Mouse (Mus musculus) liver, embryonic 13.5 days (tissue): Measurements from ENCODE around the gene Coro1c. TPM values are rescaled to one million over a fixed set of nuclear protein-coding genes. Genes with fewer than 3 reads are reported as not detected.

Experiments used
- ATAC-seq: fragments of 200-750 bp; cut with Nextera tagmentation; 2 replicates; pipeline ENCODE4 v1.8.0; 2017; ENCODE audit warnings: low read depth, mild to moderate bottlenecking, moderate number of reproducible peaks, moderate library complexity
- DNase-seq: peaks from one replicate; pipeline ENCODE4 v3.0.0; 2022
- H3K27ac ChIP-seq: fragments of 300-500 bp; sonication (generic); 2 replicates; pipeline ENCODE4 v1.5.1; 2015; ENCODE audit warnings: moderate library complexity, mild to moderate bottlenecking, inconsistent platforms
- H3K27me3 ChIP-seq: fragments of 300-500 bp; sonication (generic); 2 replicates; pipeline ENCODE4 v1.6.1; 2015; ENCODE audit warnings: mild to moderate bottlenecking, inconsistent platforms
- H3K36me3 ChIP-seq: fragments of 300-500 bp; sonication (generic); 2 replicates; pipeline ENCODE4 v1.6.1; 2015; ENCODE audit warnings: mild to moderate bottlenecking, inconsistent platforms
- H3K4me1 ChIP-seq: fragments of 300-500 bp; sonication (generic); replicated peaks from 2 replicates; pipeline ENCODE4 v1.6.1; 2015; ENCODE audit warnings: inconsistent platforms
- H3K4me2 ChIP-seq: fragments of 300-500 bp; sonication (generic); 2 replicates; pipeline ENCODE4 v1.6.1; 2015; ENCODE audit warnings: inconsistent platforms, mild to moderate bottlenecking, moderate library complexity
- H3K4me3 ChIP-seq: fragments of 300-500 bp; sonication (generic); replicated peaks from 2 replicates; pipeline ENCODE4 v1.5.1; 2015; ENCODE audit warnings: mild to moderate bottlenecking, inconsistent platforms
- H3K9ac ChIP-seq: fragments of 300-500 bp; sonication (generic); 2 replicates; pipeline ENCODE4 v1.6.1; 2015; ENCODE audit warnings: mild to moderate bottlenecking, inconsistent platforms
- H3K9me3 ChIP-seq: fragments of 300-500 bp; sonication (generic); replicated peaks from 2 replicates; pipeline ENCODE4 v1.6.1; 2016; ENCODE audit warnings: inconsistent platforms
- WGBS: fragments of 180-500 bp; shearing (Covaris S2); methylation state at CpG from one replicate; pipeline ENCODE4 v1.1.7; 2015; ENCODE audit not compliant: insufficient replicate concordance; 5-methylcytosine and 5-hydroxymethylcytosine counted together
- polyA plus RNA-seq: library from polyadenylated mRNA; unstranded; fragments of >200 nt; fragmentation: Nextera tagmentation; extraction: Ambion mirVana; gene quantifications from 2 replicates; pipeline ENCODE4 v1.2.1, GENCODE M21; 2015

Coro1c gene
- polyA plus RNA-seq, 1 experiment from 2014 or later: 48.0 TPM

GRCm38 (mm10) chr5:113870393-113871040 is 38.0 kb downstream of the Coro1c start:
- Histone ChIP-seq H3K4me1 (peaks cover 75% of the 10 kb centered on the region), H3K27ac (peak overlapping the region; percentile 70), H3K9me3 (no peaks in the 10 kb centered on the region), H3K4me2 (no peak overlapping the region), H3K4me3 (no peak overlapping the region), H3K27me3 (no peaks in the 10 kb centered on the region), H3K36me3 (peaks cover 6% of the 10 kb centered on the region), H3K9ac (no peak overlapping the region)
- ATAC-seq (no peak), DNase-seq (no peak)
- WGBS: 43% methylated on average over 21 of the region's 21 CpGs

- Histone ChIP-seq H3K9ac (no peak overlapping the region), H3K27ac (no peak overlapping the region), H3K4me1 (peaks cover 79% of the 10 kb centered on the region), H3K36me3 (peaks cover 14% of the 10 kb centered on the region), H3K4me2 (no peak overlapping the region), H3K4me3 (no peak overlapping the region), H3K9me3 (no peaks in the 10 kb centered on the region), H3K27me3 (no peaks in the 10 kb centered on the region)
- 71% methylated on average over 11 of the region's 11 CpGs for WGBS
- ATAC-seq: no peak
- DNase-seq: no peak
Observed at GRCm38 (mm10) chr5:113869132-113869531, 39.4 kb downstream of the Coro1c start.

- no peak overlapping the region for H3K4me2 ChIP-seq
- no peak overlapping the region for H3K27ac ChIP-seq
- H3K4me1 ChIP-seq: peaks cover 52% of the 10 kb centered on the region
- no peaks in the 10 kb centered on the region for H3K27me3 ChIP-seq
- no peaks in the 10 kb centered on the region for H3K9me3 ChIP-seq
- WGBS: 57% methylated on average over 6 of the region's 6 CpGs
- no peak overlapping the region for H3K9ac ChIP-seq
- DNase-seq: peak; percentile 31
- H3K36me3 ChIP-seq: peaks cover 45% of the 10 kb centered on the region
- peak; percentile 67 for ATAC-seq
- H3K4me3 ChIP-seq: no peak overlapping the region
Observed at GRCm38 (mm10) chr5:113864992-113865391, 43.6 kb downstream of the Coro1c start.

GRCm38 (mm10) chr5:113863994-113864393 is 44.6 kb downstream of the Coro1c start:
- Histone ChIP-seq H3K4me2 (no peak overlapping the region), H3K27me3 (no peaks in the 10 kb centered on the region), H3K4me3 (no peak overlapping the region), H3K27ac (no peak overlapping the region), H3K36me3 (peaks cover 49% of the 10 kb centered on the region), H3K4me1 (peaks cover 52% of the 10 kb centered on the region), H3K9me3 (no peaks in the 10 kb centered on the region), H3K9ac (no peak overlapping the region)
- ATAC-seq (no peak), DNase-seq (no peak)
- 91% methylated on average over 12 of the region's 12 CpGs for WGBS

- peaks cover 55% of the 10 kb centered on the region for H3K4me1 ChIP-seq
- 82% methylated on average over 4 of the region's 4 CpGs for WGBS
- no peak overlapping the region for H3K27ac ChIP-seq
- no peaks in the 10 kb centered on the region for H3K9me3 ChIP-seq
- ATAC-seq (no peak), DNase-seq (no peak)
- no peaks in the 10 kb centered on the region for H3K27me3 ChIP-seq
- peaks cover 51% of the 10 kb centered on the region for H3K36me3 ChIP-seq
- no peak overlapping the region for H3K9ac ChIP-seq
- H3K4me3 ChIP-seq: no peak overlapping the region
- no peak overlapping the region for H3K4me2 ChIP-seq
Observed at GRCm38 (mm10) chr5:113862418-113862817, 46.1 kb downstream of the Coro1c start.

- ATAC-seq (no peak), DNase-seq (no peak)
- 84% methylated on average over 8 of the region's 8 CpGs for WGBS
- Histone ChIP-seq H3K4me3 (no peak overlapping the region), H3K4me2 (no peak overlapping the region), H3K9ac (no peak overlapping the region), H3K4me1 (peaks cover 59% of the 10 kb centered on the region), H3K27ac (no peak overlapping the region), H3K9me3 (no peaks in the 10 kb centered on the region), H3K36me3 (peaks cover 51% of the 10 kb centered on the region), H3K27me3 (no peaks in the 10 kb centered on the region)
Observed at GRCm38 (mm10) chr5:113861294-113861693, 47.3 kb downstream of the Coro1c start.

- DNase-seq: no peak
- peak; percentile 62 for ATAC-seq
- Histone ChIP-seq H3K9me3 (no peaks in the 10 kb centered on the region), H3K4me1 (peaks cover 47% of the 10 kb centered on the region), H3K4me3 (no peak overlapping the region), H3K4me2 (0 out of 2 replicates have a peak overlapping the region, but pooled peaks have one; percentile 16), H3K36me3 (peaks cover 42% of the 10 kb centered on the region), H3K27ac (peak overlapping the region; percentile 36; the same call in 1 of the 2 replicates), H3K9ac (no peak overlapping the region), H3K27me3 (no peaks in the 10 kb centered on the region)
- WGBS: 13% methylated on average over 5 of the region's 5 CpGs
Observed at GRCm38 (mm10) chr5:113858971-113859370, 49.6 kb downstream of the Coro1c start.

GRCm38 (mm10) chr5:113858550-113858949 is 50.0 kb downstream of the Coro1c start:
- ATAC-seq (no peak), DNase-seq (no peak)
- peaks cover 39% of the 10 kb centered on the region for H3K36me3 ChIP-seq
- peaks cover 42% of the 10 kb centered on the region for H3K4me1 ChIP-seq
- no peak overlapping the region for H3K4me2 ChIP-seq
- no peak overlapping the region for H3K9ac ChIP-seq
- no peak overlapping the region for H3K4me3 ChIP-seq
- no peaks in the 10 kb centered on the region for H3K9me3 ChIP-seq
- no peaks in the 10 kb centered on the region for H3K27me3 ChIP-seq
- no peak overlapping the region for H3K27ac ChIP-seq
- 83% methylated on average over 10 of the region's 10 CpGs for WGBS

- 67% methylated on average over 8 of the region's 8 CpGs for WGBS
- DNase-seq (no peak), ATAC-seq (no peak)
- no peak overlapping the region for H3K27ac ChIP-seq
- no peak overlapping the region for H3K9ac ChIP-seq
- no peaks in the 10 kb centered on the region for H3K9me3 ChIP-seq
- no peaks in the 10 kb centered on the region for H3K27me3 ChIP-seq
- no peak overlapping the region for H3K4me3 ChIP-seq
- H3K4me2 ChIP-seq: no peak overlapping the region
- H3K4me1 ChIP-seq: peaks cover 42% of the 10 kb centered on the region
- peaks cover 35% of the 10 kb centered on the region for H3K36me3 ChIP-seq
Observed at GRCm38 (mm10) chr5:113857631-113858030, 50.9 kb downstream of the Coro1c start.

- Histone ChIP-seq H3K36me3 (peaks cover 39% of the 10 kb centered on the region), H3K9ac (no peak overlapping the region), H3K9me3 (no peaks in the 10 kb centered on the region), H3K27ac (peak overlapping the region; percentile 1; the same call in 1 of the 2 replicates), H3K27me3 (no peaks in the 10 kb centered on the region), H3K4me2 (no peak overlapping the region), H3K4me3 (no peak overlapping the region), H3K4me1 (peaks cover 42% of the 10 kb centered on the region)
- DNase-seq: no peak
- ATAC-seq: no peak
- 79% methylated on average over 7 of the region's 7 CpGs for WGBS
Observed at GRCm38 (mm10) chr5:113856631-113857030, 51.9 kb downstream of the Coro1c start.

- H3K27me3 ChIP-seq: no peaks in the 10 kb centered on the region
- WGBS: 68% methylated on average over 3 of the region's 3 CpGs
- DNase-seq: no peak
- no peaks in the 10 kb centered on the region for H3K9me3 ChIP-seq
- H3K9ac ChIP-seq: no peak overlapping the region
- H3K4me1 ChIP-seq: peaks cover 46% of the 10 kb centered on the region
- no peak overlapping the region for H3K4me3 ChIP-seq
- H3K36me3 ChIP-seq: peaks cover 36% of the 10 kb centered on the region
- 0 out of 2 replicates have a peak, but pooled peaks have one; percentile 3 for ATAC-seq
- no peak overlapping the region for H3K4me2 ChIP-seq
- peak overlapping the region; percentile 1; the same call in 1 of the 2 replicates for H3K27ac ChIP-seq
Observed at GRCm38 (mm10) chr5:113855696-113856095, 52.9 kb downstream of the Coro1c start.

- no peak overlapping the region for H3K9ac ChIP-seq
- no peak for ATAC-seq
- WGBS: 80% methylated on average over 10 of the region's 10 CpGs
- no peak overlapping the region for H3K27ac ChIP-seq
- no peaks in the 10 kb centered on the region for H3K9me3 ChIP-seq
- peaks cover 36% of the 10 kb centered on the region for H3K36me3 ChIP-seq
- no peak overlapping the region for H3K4me2 ChIP-seq
- no peak for DNase-seq
- peaks cover 47% of the 10 kb centered on the region for H3K4me1 ChIP-seq
- H3K4me3 ChIP-seq: no peak overlapping the region
- no peaks in the 10 kb centered on the region for H3K27me3 ChIP-seq
Observed at GRCm38 (mm10) chr5:113855117-113855516, 53.4 kb downstream of the Coro1c start.
